Mouse (Mus musculus) common myeloid progenitor, adult 5-6 weeks (primary cell): ENCODE measurements around the gene Rab11b. TPM values are rescaled to one million over a fixed set of nuclear protein-coding genes. Genes with fewer than 3 reads are reported as not detected.
A peak's percentile ranks its signal among the peaks of the same experiment; 100 is the strongest.
"Not testable (repeated sequence)": the region's sequence is repeated elsewhere in the genome, so short reads cannot be mapped to it uniquely, and the experiment has no call there.

Source experiments
- ATAC-seq: replicated peaks from 2 replicates; pipeline ENCODE4 v1.8.0; 2016; ENCODE audit warnings: low read depth, mild to moderate bottlenecking, moderate TSS enrichment, inconsistent platforms; ENCODE audit not compliant: poor library complexity, severe bottlenecking
- total RNA-seq: library from RNA; stranded (forward); fragments of 200-1000, 187-1606 nt; gene quantifications from 2 replicates; pipeline ENCODE4 v1.2.3, GENCODE M21; 2017

The Rab11b gene
- total RNA-seq, 1 experiment from 2014 or later: 65.0 TPM

GRCm38 (mm10) chr17:33773871-33774572 lies 13.7 kb upstream of the Rab11b start:
- ATAC-seq: no peak

DNA sequence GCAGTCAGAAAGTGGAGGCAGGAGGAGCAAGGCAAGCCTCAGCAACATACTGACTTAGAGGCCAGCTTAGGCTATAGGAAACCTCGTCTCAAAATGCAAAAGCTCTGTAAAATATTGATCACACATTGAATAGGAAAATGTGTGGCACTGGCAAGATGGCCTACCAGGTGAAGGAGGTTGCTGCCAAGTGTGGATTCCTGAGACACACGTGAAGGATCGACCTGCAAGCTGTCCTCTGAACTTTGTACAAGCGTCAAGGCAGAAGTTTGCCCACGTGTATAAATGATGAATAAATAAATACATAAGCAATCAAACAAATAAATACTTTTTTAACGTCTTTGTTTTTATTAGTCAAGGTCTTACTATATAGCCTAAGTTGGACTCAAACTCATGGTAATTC lies 13.1 kb upstream of the Rab11b start:
- no peak for ATAC-seq

DNA sequence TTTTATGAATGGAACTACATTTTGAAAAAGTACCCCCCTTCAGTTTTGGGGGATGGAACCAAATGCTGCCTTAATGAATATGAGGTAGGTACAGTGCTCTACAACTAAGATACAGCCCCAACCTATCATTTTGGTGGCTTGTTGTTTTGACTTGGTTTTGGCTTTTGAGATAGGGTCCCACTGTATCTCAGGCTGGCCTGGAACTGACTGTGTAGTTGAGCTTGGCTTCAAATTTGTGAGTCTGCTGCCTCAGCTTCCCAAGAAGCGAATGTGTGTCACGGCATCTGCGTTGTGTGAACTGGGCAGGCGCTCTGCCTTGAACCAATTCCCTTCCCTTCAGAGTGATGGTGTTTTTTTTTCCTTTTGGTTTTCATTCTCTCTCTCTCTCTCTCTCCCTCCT lies 11.3 kb upstream of the Rab11b start:
- ATAC-seq: no peak

DNA sequence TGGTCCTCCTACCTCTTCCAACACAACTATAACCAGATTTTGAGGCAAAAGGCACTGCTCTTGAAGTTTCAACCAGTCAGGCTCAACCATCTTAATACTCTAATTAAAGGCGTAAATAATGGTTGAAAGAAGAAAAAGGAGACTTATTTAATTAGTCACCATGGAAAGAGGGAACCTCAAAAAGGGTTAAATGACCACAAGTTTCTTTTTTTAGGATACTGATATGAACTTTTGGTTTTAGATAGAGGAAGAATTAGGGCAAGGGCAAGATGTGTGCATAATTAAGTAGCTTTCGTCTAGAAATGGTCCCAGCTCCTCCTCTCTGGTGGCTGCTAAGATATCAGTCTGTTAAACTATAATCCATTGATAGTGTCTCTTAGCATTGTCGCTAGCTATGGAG lies 6.1 kb upstream of the Rab11b start:
- ATAC-seq: no peak

DNA sequence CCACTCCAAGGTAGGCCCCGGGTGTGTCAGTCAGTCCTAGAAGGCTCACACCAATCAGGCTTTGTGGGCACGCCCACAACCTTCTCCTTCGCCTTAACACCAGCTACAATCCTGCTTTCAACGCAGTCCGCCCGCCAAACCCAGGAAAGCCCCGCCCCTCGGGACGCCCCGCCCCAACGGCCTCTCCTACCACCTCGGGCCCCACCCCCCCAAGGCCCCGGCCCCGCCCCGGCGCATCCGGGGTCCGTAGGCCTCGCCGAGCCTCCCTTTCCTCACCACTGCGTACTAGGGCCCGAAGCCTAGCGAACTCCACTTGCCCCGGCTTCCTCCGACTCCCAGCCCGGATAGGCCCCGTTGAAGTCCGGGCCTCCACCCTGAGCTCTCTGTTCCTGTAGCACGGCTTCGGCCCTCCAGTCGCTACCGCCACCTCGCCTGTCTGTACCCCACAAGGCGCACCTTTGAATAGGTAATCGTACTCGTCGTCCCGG lies 519 bp downstream of the Rab11b start:
- peak; percentile 45 for ATAC-seq

DNA sequence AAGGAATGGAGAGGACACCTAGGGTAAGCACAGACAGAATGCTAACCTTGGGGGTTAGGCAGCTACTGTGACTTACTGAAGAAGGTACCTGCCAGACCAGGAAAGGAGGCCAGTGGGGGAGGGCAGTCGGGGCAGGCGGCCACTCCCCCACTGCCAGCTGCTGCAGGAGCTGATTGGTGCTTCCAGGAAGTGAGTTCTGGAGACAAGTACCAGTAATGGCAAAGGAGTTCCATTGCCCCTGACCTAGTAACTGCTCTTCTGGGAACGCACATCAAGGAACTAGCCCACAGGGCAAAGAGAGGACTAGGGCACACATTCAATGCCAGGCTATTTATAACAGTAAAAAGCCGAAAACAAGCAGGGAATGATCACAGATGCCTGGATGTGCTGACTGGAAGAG lies 3.1 kb downstream of the Rab11b start:
- ATAC-seq: no peak

DNA sequence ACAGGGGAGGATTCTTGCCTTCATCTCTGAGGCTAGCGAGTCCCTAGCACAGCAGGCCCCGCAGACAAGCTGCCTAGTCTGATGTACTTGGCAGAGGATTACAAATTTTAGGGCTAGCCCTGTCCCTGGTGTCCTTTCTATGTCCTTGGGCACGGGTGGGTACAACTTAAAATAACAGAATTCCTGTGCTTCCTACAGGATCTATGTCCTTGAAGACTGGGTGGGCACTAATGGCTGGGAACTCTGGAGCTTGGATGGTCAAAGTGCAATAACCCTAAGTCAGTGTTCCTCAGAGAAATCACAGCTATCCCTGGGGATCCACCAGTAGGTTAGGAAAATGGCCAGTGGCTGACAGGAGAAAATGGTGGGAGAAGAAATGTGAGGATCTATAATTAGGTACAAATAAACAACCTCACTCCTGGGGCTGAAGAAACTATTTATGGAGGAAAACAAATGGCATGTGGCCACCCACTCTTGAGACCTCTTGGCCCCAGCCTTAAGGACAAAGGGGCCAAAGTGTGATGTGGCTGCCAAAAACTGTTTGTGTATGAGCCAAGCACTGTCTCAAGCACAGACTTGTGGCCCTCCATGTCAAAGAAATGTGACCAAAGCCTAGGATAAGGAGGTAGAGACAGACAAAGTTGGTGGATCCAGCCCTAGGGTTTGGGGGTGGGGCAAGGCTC lies 4.1 kb downstream of the Rab11b start:
- ATAC-seq: no peak

DNA sequence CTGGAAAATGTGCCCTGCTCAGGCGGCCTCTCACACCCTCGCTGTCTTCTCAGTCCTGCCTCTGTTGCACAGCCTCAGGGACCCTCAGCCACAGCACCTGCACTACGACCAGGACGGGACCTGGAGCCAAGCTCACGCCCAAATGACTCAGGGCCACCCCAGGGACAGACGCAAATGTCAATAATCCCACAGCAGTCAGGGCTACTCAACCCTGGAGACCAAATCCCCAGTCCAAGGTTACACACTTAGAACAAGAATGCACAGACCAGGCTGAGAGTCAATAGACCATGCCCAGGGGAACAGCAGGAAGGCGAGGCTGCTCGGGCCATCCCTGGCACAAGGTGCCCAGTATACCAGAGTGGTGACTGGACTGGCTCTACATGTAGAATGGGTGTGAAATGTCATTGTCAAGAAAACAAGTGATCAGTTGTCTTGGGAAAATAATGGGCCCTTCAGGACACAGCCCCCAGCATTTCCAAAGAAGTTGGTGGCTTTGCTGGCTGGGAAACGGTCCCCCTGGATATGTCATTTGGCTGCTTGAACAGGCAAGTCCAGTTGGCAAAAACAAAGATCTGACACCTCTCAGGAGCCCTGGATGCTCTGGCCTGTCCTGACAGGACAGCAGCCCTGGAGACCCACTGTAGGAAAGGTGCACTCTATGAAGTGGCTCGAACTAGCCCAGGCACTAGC lies 4.8 kb downstream of the Rab11b start:
- no peak for ATAC-seq

- ATAC-seq: no peak
Observed at GRCm38 (mm10) chr17:33754656-33755055, 5.7 kb downstream of the Rab11b start.

DNA sequence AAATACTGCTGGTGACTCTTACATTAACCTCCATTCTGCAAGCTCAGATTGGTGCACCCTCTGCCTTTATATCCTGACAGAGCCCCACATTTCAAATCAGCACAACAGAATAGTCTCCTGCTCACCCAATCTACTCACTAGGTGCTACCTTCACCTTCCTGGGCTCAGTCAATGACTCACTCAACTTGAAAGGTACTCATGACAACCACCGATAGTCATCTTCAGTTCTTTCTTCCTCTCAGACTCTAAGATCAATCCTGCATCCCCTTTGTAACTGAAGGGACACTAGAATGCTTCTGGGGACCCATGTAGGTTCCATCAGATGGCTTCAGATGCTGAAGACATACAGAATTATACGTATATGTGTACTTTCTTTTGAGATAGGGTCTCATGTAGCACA lies 8.0 kb downstream of the Rab11b start:
- ATAC-seq: no peak

- ATAC-seq: no peak
Observed at GRCm38 (mm10) chr17:33751181-33751580, 9.1 kb downstream of the Rab11b start.

GRCm38 (mm10) chr17:33749451-33749850 lies 10.9 kb downstream of the Rab11b start:
- ATAC-seq: no peak

DNA sequence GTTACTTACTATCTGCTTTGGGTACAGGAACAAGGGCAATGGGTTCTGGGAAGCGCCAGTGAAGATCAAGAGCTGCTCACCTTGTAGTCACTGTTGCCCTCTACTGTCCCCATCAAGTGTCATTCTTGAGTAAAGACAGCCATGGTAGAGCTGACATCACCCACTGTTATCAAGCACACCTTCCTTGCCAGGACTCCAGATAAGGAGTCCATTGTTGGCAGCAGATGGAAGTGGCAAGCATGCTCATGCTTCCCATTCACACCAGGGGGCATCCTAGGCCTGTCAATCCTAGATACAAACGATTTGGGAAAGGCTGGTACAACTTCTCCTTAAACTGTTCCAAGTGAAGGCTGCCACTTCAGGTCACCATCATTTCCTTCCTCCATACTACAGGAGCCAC lies 14.3 kb downstream of the Rab11b start:
- ATAC-seq: peak; percentile 82

DNA sequence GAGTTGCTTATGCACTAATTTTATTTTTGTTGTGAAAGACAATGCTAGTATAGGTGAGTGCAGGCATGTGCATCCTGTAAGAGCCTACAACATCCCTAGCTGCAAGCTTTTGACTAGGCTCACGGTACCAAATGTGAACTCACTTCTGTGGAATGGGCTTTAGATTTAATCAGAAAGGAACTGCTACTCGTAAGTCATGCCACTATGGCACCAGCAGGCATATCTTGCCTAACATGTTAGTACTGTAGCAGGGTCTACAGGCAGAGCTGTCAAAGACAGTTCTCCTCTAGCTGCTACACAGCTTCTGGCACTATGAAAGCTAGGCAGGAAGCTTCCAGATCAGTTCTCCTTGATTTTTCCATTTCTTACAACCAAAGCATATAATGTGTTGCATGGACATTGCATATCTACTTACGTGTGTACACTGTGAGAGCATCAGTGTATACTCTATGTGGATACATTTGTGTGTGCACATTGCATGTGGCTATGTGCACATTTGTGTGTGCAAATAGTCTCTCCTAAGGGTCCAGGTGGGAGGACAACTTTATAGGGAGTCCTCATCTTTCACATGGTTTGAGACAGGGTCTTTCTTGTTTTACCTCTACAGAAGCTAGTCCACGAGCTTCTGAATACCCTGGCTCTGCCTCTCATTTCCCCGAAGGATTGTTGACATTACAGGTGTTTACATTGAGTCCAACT lies 15.5 kb downstream of the Rab11b start:
- no peak for ATAC-seq

GRCm38 (mm10) chr17:33742420-33742819 lies 17.9 kb downstream of the Rab11b start:
- no peak for ATAC-seq

DNA sequence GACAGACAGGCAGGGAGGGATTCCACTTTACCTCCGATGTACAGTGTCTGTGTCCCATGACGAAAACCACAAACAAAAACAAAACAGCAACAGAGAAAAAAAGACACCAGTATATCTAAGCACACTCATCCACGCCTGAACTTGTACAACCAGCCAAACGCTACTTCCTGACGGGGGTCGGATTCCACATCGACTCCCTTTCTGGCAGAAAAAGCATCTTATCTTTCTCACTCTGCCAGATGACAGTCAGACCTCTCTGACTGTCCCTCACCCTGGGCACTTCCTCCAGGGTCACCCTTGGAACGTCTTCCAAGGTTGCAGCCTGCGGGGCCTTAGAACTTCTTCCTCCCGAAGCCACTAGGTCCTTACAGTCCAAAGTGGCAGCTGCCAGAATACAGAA lies 26.8 kb downstream of the Rab11b start:
- not testable (repeated sequence) for ATAC-seq

DNA sequence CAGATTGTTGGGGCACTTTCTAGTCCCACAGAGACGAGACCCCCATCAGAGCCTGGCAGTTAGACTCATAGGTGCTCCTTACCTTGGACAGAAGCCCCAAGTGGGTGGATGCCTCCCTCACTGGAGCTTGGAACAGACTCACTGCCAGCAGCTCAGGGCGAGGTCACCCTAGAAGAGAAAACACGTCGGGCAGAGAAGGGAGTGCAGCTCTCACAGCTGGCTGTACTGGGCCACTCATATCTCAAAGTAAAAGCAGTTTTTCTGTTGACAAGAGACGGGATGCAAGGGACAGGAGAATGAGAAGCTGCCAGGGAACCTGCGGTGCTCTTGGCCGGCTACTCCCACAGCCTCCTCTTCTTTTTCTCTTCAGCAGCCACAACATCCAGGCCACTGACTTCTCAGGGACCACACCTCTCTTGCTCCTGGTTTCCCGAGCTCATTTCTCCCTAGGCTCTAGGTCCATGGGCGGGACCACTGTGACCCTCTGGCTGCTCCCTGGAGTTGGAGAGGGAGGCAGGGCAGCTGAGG lies 27.7 kb downstream of the Rab11b start:
- ATAC-seq: not testable (repeated sequence)

DNA sequence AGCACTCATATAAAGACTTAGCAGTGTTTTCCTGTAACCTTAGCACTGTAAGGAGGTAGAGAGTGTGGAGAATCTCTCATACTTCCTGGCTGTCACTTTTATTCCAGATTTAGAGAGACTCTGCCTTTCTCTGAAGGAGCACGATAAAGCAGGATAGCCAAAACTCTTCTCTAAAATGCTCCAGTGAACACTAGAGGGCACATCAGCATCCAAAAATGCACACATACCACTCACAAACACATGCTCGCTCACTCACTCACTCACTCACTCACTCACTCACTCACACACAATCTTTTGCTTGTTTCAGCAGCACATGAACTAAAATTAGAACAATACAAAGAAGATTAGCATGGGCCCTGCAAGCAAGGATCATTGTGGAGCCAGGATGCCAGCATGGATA lies 31.1 kb downstream of the Rab11b start:
- ATAC-seq: no peak

GRCm38 (mm10) chr17:33728396-33728795 lies 31.9 kb downstream of the Rab11b start:
- no peak for ATAC-seq

DNA sequence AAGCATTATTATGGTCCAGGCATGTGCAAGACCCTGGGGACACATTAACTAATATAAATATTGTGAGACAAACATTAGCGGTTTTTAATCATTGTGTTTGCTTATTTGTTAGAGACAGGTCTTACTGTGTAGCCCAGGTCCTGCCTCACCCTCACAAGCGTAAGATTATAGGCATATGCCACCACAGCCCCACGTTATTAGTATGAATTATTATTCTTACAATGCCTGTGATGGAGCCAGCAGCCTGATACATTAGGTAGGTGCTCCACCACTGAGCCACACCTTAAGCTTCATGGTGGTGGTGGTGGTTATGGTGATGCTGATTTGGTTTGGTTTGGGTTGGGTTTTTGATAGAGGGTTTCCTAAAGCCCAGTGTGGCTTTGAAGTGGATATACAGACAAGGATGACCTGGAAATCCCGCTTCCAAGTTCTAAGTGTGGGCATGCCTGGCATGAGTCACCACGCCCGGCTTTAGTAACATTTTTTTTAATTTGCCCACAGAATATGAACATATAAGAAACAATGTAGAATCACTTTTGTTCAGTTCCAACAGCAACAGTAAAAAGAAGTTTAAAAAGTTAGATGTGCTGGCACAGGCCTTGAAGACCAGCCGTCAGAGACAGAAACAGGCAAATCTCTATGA lies 40.5 kb downstream of the Rab11b start:
- no peak for ATAC-seq
